Mouse (Mus musculus): Measurements from ENCODE around the gene Pdgfb.

DNA sequence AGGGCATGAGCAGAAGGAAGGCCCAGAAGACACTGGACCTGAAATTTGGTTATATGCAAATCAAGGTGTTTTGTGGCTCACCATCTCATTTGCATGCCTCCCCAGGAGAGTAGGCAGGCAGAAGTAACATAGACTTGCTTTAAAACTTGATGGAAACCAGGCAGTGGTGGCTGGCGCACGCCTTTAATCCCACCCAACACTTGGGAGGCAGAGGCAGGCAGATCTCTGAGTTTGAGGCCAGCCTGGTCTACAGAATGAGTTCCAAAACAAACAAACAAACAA lies 23.3 kb upstream of the Pdgfb start:
- TF ChIP-seq HCFC1 (IDR thresholded peaks at IDR 0.05; ENCODE audit: borderline replicate concordance, insufficient read depth, low read length) (no peak), ZC3H11A (IDR thresholded peaks at IDR 0.05; ENCODE audit: borderline replicate concordance, low read depth, low read length) (no peak)

Measured in ES-E14 (cell line).